Mouse (Mus musculus) ES-Bruce4 (cell line): ENCODE results near the gene Plxna1. TPM values are rescaled to one million over a fixed set of nuclear protein-coding genes. Genes with fewer than 3 reads are reported as not detected.

Source experiments
- H3K27ac ChIP-seq: 2 replicates; pipeline ENCODE4 v1.5.1; 2012; ENCODE audit warnings: low read length, inconsistent platforms; ENCODE audit not compliant: insufficient read depth
- H3K27me3 ChIP-seq: 2 replicates; pipeline ENCODE4 v1.6.1; 2012; ENCODE audit warnings: mild to moderate bottlenecking, low read length, inconsistent platforms; ENCODE audit not compliant: control insufficient read depth, poor library complexity, insufficient read depth, severe bottlenecking
- H3K36me3 ChIP-seq: 2 replicates; pipeline ENCODE4 v1.6.1; 2012; ENCODE audit warnings: inconsistent platforms, mild to moderate bottlenecking, low read length, moderate library complexity; ENCODE audit not compliant: control insufficient read depth, poor library complexity, insufficient read depth, severe bottlenecking
- H3K4me1 ChIP-seq: one replicate; pipeline ENCODE4 v1.8.1; 2011; ENCODE audit warnings: low read length; ENCODE audit not compliant: control insufficient read depth, insufficient read depth
- H3K4me3 ChIP-seq: 2 replicates; pipeline ENCODE4 v1.5.1; 2011; ENCODE audit warnings: low read depth, mild to moderate bottlenecking, low read length
- H3K9ac ChIP-seq: 2 replicates; pipeline ENCODE4 v1.6.1; 2012; ENCODE audit warnings: low read depth, mild to moderate bottlenecking, inconsistent platforms; ENCODE audit not compliant: poor library complexity, severe bottlenecking
- H3K9me3 ChIP-seq: replicated peaks from 2 replicates; pipeline ENCODE4 v1.6.1; 2012; ENCODE audit warnings: mild to moderate bottlenecking, low read length, inconsistent platforms; ENCODE audit not compliant: control insufficient read depth, poor library complexity, insufficient read depth, severe bottlenecking
- CTCF ChIP-seq: IDR thresholded peaks from one replicate; pipeline ENCODE4 v1.8.1; 2011; ENCODE audit warnings: low read depth, low read length
- EP300 ChIP-seq: IDR thresholded peaks from 2 replicates; pipeline ENCODE4 v1.6.1; 2011; ENCODE audit warnings: low read depth, low read length; ENCODE audit not compliant: insufficient read depth
- POLR2A ChIP-seq: IDR thresholded peaks from one replicate; pipeline ENCODE4 v1.8.1; 2011; ENCODE audit warnings: low read length; ENCODE audit not compliant: insufficient read depth
- polyA plus RNA-seq: library from polyadenylated mRNA; stranded (reverse); fragments of >200 nt; gene quantifications from 2 replicates; pipeline ENCODE4 v1.2.4, GENCODE M21; 2011; ENCODE audit warnings: low read depth; ENCODE audit not compliant: missing spikeins, insufficient read depth, insufficient read length

Plxna1 gene
- polyA plus RNA-seq, 1 experiment = 106 TPM

GRCm38 (mm10) chr6:89311518-89311917 is 50.9 kb downstream of the Plxna1 start:
- Histone ChIP-seq H3K9me3 (no peaks in the 10 kb centered on the region), H3K36me3 (no peaks in the 10 kb centered on the region), H3K27me3 (no peaks in the 10 kb centered on the region), H3K4me1 (no peaks in the 10 kb centered on the region), H3K27ac (no peak overlapping the region), H3K9ac (no peak overlapping the region), H3K4me3 (no peak overlapping the region)
- no peak for TF ChIP-seq POLR2A
- no peak for TF ChIP-seq EP300
- no peak for TF ChIP-seq CTCF

- H3K27ac ChIP-seq = no peak overlapping the region
- H3K27me3 ChIP-seq = no peaks in the 10 kb centered on the region
- H3K36me3 ChIP-seq = no peaks in the 10 kb centered on the region
- no peaks in the 10 kb centered on the region for H3K9me3 ChIP-seq
- H3K4me3 ChIP-seq = no peak overlapping the region
- H3K9ac ChIP-seq = no peak overlapping the region
- no peak for TF ChIP-seq CTCF
- no peak for TF ChIP-seq POLR2A
- no peak for TF ChIP-seq EP300
- H3K4me1 ChIP-seq = no peaks in the 10 kb centered on the region
Measured at GRCm38 (mm10) chr6:89310236-89310635, 52.2 kb downstream of the Plxna1 start.

DNA sequence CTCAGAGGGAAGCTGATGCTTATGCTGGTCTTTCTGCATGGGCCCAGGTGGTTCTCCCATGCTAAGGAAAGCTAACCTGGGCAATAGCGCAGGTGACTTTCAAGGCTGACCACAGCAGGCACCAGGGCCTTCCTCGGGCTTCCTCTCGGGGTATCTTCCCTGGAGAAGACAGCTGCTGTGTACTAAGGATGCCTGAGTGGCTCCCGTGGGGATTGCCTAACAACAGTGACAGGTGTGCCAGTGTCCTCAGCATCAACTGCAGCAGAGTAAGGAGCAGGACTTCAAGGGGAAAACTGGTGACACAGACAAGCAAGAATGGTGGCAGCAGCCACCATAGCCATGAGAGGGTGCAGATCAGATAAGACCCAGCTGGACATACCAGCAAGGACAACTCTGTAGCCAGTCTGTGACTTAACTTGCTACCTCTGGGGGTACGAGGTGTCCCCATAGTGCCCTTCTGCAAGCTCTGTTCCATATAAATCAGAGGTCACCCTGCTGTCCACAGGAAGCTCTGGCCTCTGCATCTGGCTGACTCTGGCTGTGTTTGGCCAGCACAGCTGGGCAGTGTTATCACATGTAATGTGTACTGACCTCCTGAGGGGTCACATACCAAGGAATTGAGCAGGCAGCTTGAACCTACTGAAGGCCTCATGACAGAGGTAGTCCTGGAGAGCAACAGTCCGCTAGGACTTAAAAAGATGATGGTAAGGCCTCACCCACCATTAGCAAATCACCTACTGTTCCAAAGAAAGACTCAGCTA is 54.0 kb downstream of the Plxna1 start:
- H3K36me3 ChIP-seq = no peaks in the 10 kb centered on the region
- H3K9ac ChIP-seq = no peak overlapping the region
- no peaks in the 10 kb centered on the region for H3K27me3 ChIP-seq
- no peaks in the 10 kb centered on the region for H3K4me1 ChIP-seq
- H3K4me3 ChIP-seq = no peak overlapping the region
- H3K9me3 ChIP-seq = no peaks in the 10 kb centered on the region
- no peak overlapping the region for H3K27ac ChIP-seq
- TF ChIP-seq EP300 (no peak), POLR2A (no peak), CTCF (no peak)

DNA sequence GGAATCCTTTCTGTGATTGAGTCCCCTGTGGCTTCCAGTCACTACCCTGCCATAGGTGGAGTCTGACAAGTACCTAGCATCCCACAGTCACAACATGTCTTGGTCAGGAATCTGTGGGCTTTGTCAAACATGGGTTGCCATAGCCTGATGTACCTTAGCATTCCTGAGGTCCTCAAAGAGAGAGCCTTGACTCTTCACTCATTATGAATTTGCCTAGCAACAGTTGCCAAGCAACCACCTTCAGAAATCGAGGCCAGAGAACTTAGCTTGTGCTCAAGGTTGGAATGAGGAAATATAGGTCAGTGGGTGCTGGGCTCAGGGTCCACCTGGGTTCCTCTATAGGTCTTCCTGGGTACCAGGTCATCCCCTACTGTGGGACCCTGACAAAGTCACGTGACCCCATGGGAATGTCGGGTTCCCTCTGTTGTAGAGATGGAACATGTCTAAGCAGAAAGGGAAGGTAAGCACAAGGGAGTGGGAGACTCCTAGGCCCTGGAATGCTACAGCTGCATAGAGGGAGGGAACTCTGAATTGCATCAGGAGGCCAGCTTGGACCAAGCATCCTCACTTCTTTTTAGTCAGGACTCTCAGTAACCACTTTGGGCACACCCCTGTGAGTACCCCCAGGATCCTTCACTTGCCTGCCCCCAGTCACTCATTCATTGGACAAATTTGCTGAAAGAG is 57.9 kb downstream of the Plxna1 start:
- Histone ChIP-seq H3K36me3 (no peaks in the 10 kb centered on the region), H3K9ac (no peak overlapping the region), H3K4me1 (no peaks in the 10 kb centered on the region), H3K27me3 (no peaks in the 10 kb centered on the region), H3K27ac (no peak overlapping the region), H3K9me3 (no peaks in the 10 kb centered on the region), H3K4me3 (no peak overlapping the region)
- no peak for TF ChIP-seq EP300
- no peak for TF ChIP-seq CTCF
- TF ChIP-seq POLR2A = no peak

DNA sequence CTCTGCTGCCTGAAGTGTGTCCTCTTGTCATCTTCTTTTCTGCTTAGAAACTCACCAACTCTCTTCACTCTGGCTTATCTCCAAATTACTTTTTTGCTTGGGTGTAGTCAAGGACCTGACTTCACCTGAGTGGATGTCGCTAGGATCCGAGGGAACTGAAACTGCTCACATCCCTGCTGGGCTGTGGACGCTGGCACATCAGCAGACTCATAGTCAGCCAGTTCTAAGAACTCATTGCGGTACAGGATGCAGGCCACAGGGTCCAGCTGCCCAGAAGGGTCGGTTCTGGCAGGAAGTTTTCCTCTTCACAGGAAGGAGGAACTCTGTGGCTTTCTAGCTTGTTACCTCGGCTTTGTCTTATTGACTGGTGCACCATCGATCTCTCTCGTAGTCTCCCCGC is 62.6 kb downstream of the Plxna1 start:
- Histone ChIP-seq H3K36me3 (no peaks in the 10 kb centered on the region), H3K9me3 (no peaks in the 10 kb centered on the region), H3K4me3 (no peak overlapping the region), H3K27me3 (no peaks in the 10 kb centered on the region), H3K4me1 (no peaks in the 10 kb centered on the region), H3K9ac (no peak overlapping the region), H3K27ac (no peak overlapping the region)
- no peak for TF ChIP-seq POLR2A
- no peak for TF ChIP-seq EP300
- no peak for TF ChIP-seq CTCF
